ENCODE assay signal across 8 mouse cellular contexts in the genomic region with DNA sequence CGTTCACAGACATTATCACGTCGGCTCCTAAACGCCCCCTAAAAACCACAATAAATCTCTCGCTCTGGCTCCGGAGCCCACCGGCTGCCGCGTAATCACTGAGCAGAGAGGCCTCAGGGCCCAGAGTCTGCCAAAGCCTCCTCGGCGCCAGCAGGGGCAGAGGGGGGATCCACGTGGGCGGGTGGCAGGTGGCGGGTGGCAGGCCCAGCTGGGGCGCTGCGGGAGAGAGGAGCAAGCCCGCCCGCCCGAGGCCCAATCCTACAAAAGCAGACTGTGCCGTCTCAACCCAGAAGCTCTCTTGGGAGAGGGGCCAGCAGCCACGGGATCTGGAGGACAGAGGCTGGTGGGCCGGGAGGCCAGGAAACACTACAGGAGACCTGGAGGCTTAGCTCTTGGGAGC. TPM values are rescaled to one million over a fixed set of nuclear protein-coding genes. Genes with fewer than 3 reads are reported as not detected.
DNase-seq lines count a peak whose midpoint lies in the region; ATAC-seq and TF ChIP-seq lines count a peak whose summit lies in the region.

No protein-coding gene starts in this region.

- H3K9me3 ChIP-seq in heart, postnatal 0 days (replicated peaks; ENCODE audit: control insufficient read depth, low read length): no peaks in the 10 kb centered on the region
- H3K9me3 ChIP-seq in forebrain, embryonic 11.5 days (ENCODE audit: control insufficient read depth, low read length): no peaks in the 10 kb centered on the region

- H3K4me2 ChIP-seq in heart, postnatal 0 days (ENCODE audit: low read depth, low read length): peak overlapping the region; percentile 31
- peak overlapping the region; percentile 41 for H3K4me2 ChIP-seq in forebrain, embryonic 11.5 days (ENCODE audit: low read depth, low read length, severe bottlenecking)

- H3K9ac ChIP-seq in heart, postnatal 0 days (replicated peaks; ENCODE audit: low read depth, low read length): peak overlapping the region; percentile 28
- no peak overlapping the region for H3K9ac ChIP-seq in heart, adult 2 months (ENCODE audit: low read depth, low read length)
- H3K9ac ChIP-seq in forebrain, embryonic 11.5 days (ENCODE audit: low read length): peak overlapping the region; percentile 21

- no peaks in the 10 kb centered on the region for H3K79me2 ChIP-seq in heart, adult 2 months (replicated peaks; ENCODE audit: control insufficient read depth, insufficient read depth, low read length)

- H3K4me3 ChIP-seq in heart, postnatal 0 days (ENCODE audit: low read depth, low read length): peak overlapping the region; percentile 19; the same call in 1 of the 2 replicates
- no peak overlapping the region for H3K4me3 ChIP-seq in heart, adult 2 months
- H3K4me3 ChIP-seq in forebrain, embryonic 11.5 days (ENCODE audit: low read depth, low read length): no peak overlapping the region

- TF ChIP-seq EP300 in heart, postnatal 0 days (IDR thresholded peaks at IDR 0.05; ENCODE audit: low read depth): no peak
- no peak for TF ChIP-seq EP300 in heart, adult 2 months (IDR thresholded peaks at IDR 0.05; ENCODE audit: insufficient read depth, low read depth, low read length)

- peaks cover 7% of the 10 kb centered on the region for H3K27me3 ChIP-seq in heart, postnatal 0 days (ENCODE audit: control insufficient read depth, insufficient read depth, low read length)
- no peaks in the 10 kb centered on the region for H3K27me3 ChIP-seq in heart, adult 2 months (ENCODE audit: control insufficient read depth, insufficient read depth, low read length)
- H3K27me3 ChIP-seq in forebrain, embryonic 11.5 days (ENCODE audit: control insufficient read depth, insufficient read depth, low read length): peaks cover 18% of the 10 kb centered on the region; the same call in 1 of the 2 replicates

- ATAC-seq in heart, postnatal 0 days (ENCODE audit: insufficient read depth, low read depth): no peak
- ATAC-seq in forebrain, embryonic 11.5 days (replicated peaks; ENCODE audit: low FRiP score): peak; percentile 60

- intact Hi-C loops in heart, adult 2 months (cut with DNase I): no loop called here
- intact Hi-C loops in left cerebral cortex, postnatal 4 days (cut with DNase I): no loop called here

- no peak for TF ChIP-seq POLR2A in heart, adult 2 months (IDR thresholded peaks at IDR 0.05; ENCODE audit: insufficient read depth, low read depth, low read length)

- no peak overlapping the region for H3K27ac ChIP-seq in heart, postnatal 0 days (ENCODE audit: low read depth)
- H3K27ac ChIP-seq in heart, adult 2 months: no peak overlapping the region
- peak overlapping the region; percentile 55 for H3K27ac ChIP-seq in forebrain, embryonic 11.5 days (ENCODE audit: low read depth, low read length)

- 5% methylated on average over 22 of the region's 22 CpGs for WGBS in heart, postnatal 0 days
- WGBS in heart, adult 2 months: 10% methylated on average over 22 of the region's 22 CpGs
- WGBS in forebrain, embryonic 11.5 days: 3% methylated on average over 22 of the region's 22 CpGs

- H3K4me1 ChIP-seq in heart, postnatal 0 days (ENCODE audit: control insufficient read depth, insufficient read depth): peaks cover 10% of the 10 kb centered on the region
- no peaks in the 10 kb centered on the region for H3K4me1 ChIP-seq in heart, adult 2 months (ENCODE audit: control insufficient read depth, insufficient read depth, low read length)
- H3K4me1 ChIP-seq in forebrain, embryonic 11.5 days (replicated peaks; ENCODE audit: control insufficient read depth, insufficient read depth, low read length): peaks cover 19% of the 10 kb centered on the region

- no peak for TF ChIP-seq CTCF in heart, postnatal 0 days (IDR thresholded peaks at IDR 0.05; ENCODE audit: low read depth)
- TF ChIP-seq CTCF in heart, adult 2 months (IDR thresholded peaks at IDR 0.05): no peak

- DNase-seq in heart, postnatal 0 days (ENCODE audit: low spot score): no peak
- DNase-seq in heart, adult 2 months: no peak
- DNase-seq in brain, embryonic 18.5 days (ENCODE audit: low read depth, low spot score): peak; percentile 59
- DNase-seq in forebrain, embryonic 11.5 days (ENCODE audit: low spot score): peak; percentile 83
- DNase-seq in left cerebral cortex, postnatal 4 days: peak; percentile 93
- DNase-seq in retina, embryonic 14.5 days (ENCODE audit: low spot score): peak; percentile 72
- DNase-seq in adrenal gland, adult 18-20 months (ENCODE audit: low spot score in 2 of 2): no peak
- no peak for DNase-seq in testis, postnatal 14 days (ENCODE audit: low spot score)

- no peaks in the 10 kb centered on the region for H3K36me3 ChIP-seq in heart, postnatal 0 days (replicated peaks; ENCODE audit: control insufficient read depth, insufficient read depth, low read length)
- no peaks in the 10 kb centered on the region for H3K36me3 ChIP-seq in heart, adult 2 months (ENCODE audit: control insufficient read depth, insufficient read depth, low read length)
- H3K36me3 ChIP-seq in forebrain, embryonic 11.5 days (ENCODE audit: control insufficient read depth, insufficient read depth, low read length): no peaks in the 10 kb centered on the region

RNA-seq across cellular contexts. Expression of a gene that starts 19.2 kb away (rescaled TPM):
- total RNA-seq in heart, postnatal 0 days (2014; rRNA removed; ENCODE audit: low replicate concordance): 36.7 and 43.6 TPM in 2 replicates
- 3.0 TPM in 2 replicates for polyA plus RNA-seq in heart, postnatal 0 days (2015; fragmentation: Nextera tagmentation; extraction: Ambion mirVana)
- 10 to 100 TPM; 60.1 to 60.8 TPM for total RNA-seq in heart, adult 2 months (2021)
- 6.6 and 9.5 TPM in 2 replicates for polyA plus RNA-seq in heart, adult 2 months (2012; rRNA removed)
- 12.1 and 12.6 TPM in 2 replicates for polyA plus RNA-seq in forebrain, embryonic 11.5 days (2014; fragmentation: Nextera tagmentation; extraction: Ambion mirVana)
- total RNA-seq in left cerebral cortex, postnatal 4 days (2021): 100 to 1,000 TPM; 142 to 145 TPM
- 10 to 100 TPM; 84.4 to 91.1 TPM for total RNA-seq in adrenal gland, adult 18-20 months (2021)

Comparison
In these comparisons a context has a peak if more than half of its experiments do, and no peak if none do; other contexts are left out.
1. DNase-seq: peak in brain, embryonic 18.5 days (single experiment), forebrain, embryonic 11.5 days (single experiment), left cerebral cortex, postnatal 4 days (single experiment) and retina, embryonic 14.5 days (single experiment); none in heart, postnatal 0 days (single experiment), heart, adult 2 months (0 of 2), adrenal gland, adult 18-20 months (0 of 2) and testis, postnatal 14 days (single experiment).